Mouse (Mus musculus): ENCODE results near the gene Creb3l2.

DNA sequence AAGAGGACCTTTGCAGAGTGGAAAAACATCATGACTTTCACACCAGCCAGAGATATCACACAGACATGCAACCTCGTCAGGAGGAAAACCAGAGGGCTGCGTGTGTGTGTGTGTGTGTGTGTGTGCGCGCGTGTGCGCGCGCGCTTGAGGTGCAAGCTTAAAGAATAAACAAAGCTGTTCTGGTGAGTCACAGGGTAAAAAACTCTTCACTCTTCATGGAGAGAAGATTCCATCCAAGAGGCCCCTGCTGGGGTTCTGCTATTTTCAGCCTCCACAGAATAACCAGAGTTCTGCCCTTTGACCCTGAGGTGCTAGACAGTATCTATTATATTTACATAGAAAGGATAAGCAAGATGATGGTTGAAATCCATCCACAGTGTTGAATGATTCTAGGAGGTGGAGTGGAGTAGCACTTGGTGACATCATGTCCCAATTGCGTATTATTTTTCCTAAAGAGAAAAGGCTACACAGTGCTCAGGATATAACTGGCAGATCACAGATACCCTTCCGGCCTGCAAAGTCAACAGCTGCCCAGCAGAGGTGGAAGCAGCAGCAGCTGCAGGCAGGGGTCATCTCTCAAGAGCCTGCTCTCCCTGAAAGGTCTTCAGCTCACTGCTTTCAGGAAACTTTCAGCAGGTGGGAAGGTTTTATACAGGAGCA is 41.0 kb downstream of the Creb3l2 start:
- TF ChIP-seq POLR2A (IDR thresholded peaks at IDR 0.05; ENCODE audit: borderline replicate concordance, extremely low read depth, low read depth, low read length), result no peak
- TF ChIP-seq CTCF (IDR thresholded peaks at IDR 0.05; ENCODE audit: insufficient read depth, low read length), result no peak
